Mouse (Mus musculus) right cerebral cortex, adult 2 months (tissue): ENCODE results near the gene Pros1.

ENCODE experiments used
- DNase-seq, 2 experiments: peaks; one replicate each; pipeline ENCODE4 v3.0.0; 2021 to 2022; ENCODE audit warnings: low spot score in 2 of 2

The Pros1 gene

GRCm38 (mm10) chr16:62860140-62860539 is 6.0 kb downstream of the Pros1 start:
- DNase-seq = no peak

- DNase-seq = no peak
These were observed 7.3 kb downstream of the Pros1 start for GRCm38 (mm10) chr16:62861455-62861854.

GRCm38 (mm10) chr16:62872688-62873117 is 18.6 kb downstream of the Pros1 start:
- no peak for DNase-seq

GRCm38 (mm10) chr16:62873180-62873579 is 19.1 kb downstream of the Pros1 start:
- DNase-seq = no peak

- no peak for DNase-seq
These were observed 20.0 kb downstream of the Pros1 start for GRCm38 (mm10) chr16:62874065-62874464.

GRCm38 (mm10) chr16:62895824-62896223 is 41.7 kb downstream of the Pros1 start:
- no peak for DNase-seq

- no peak for DNase-seq
These were observed 57.3 kb downstream of the Pros1 start for GRCm38 (mm10) chr16:62911364-62911763.

- DNase-seq = no peak
These were observed 58.1 kb downstream of the Pros1 start for GRCm38 (mm10) chr16:62912246-62912645.

- no peak for DNase-seq
These were observed 61.4 kb downstream of the Pros1 start for GRCm38 (mm10) chr16:62915530-62915929.

GRCm38 (mm10) chr16:62922245-62922644 is 68.1 kb downstream of the Pros1 start:
- no peak for DNase-seq

- no peak for DNase-seq
These were observed 77.2 kb downstream of the Pros1 start for GRCm38 (mm10) chr16:62931341-62931740.

- no peak for DNase-seq
These were observed 82.2 kb downstream of the Pros1 start for GRCm38 (mm10) chr16:62936316-62936715.

GRCm38 (mm10) chr16:62940388-62941003 is 86.4 kb downstream of the Pros1 start:
- DNase-seq = peak; percentile 79 to 80

GRCm38 (mm10) chr16:62941763-62942162 is 87.7 kb downstream of the Pros1 start:
- no peak for DNase-seq

- DNase-seq = no peak
These were observed 88.6 kb downstream of the Pros1 start for GRCm38 (mm10) chr16:62942418-62943410.

- no peak for DNase-seq
These were observed 104.4 kb downstream of the Pros1 start for GRCm38 (mm10) chr16:62958485-62958884.

- peak; percentile 55 to 67 for DNase-seq
These were observed 110.3 kb downstream of the Pros1 start for GRCm38 (mm10) chr16:62964361-62964763.

GRCm38 (mm10) chr16:62971673-62972332 is 117.7 kb downstream of the Pros1 start:
- no peak for DNase-seq

- peak; percentile 26 to 29 for DNase-seq
These were observed 120.8 kb downstream of the Pros1 start for GRCm38 (mm10) chr16:62974926-62975325.
